Mouse (Mus musculus) testis, adult 2 months (tissue): ENCODE data around the gene Sec31b. TPM values are rescaled to one million over a fixed set of nuclear protein-coding genes. Genes with fewer than 3 reads are reported as not detected.

Source experiments
- H3K27ac ChIP-seq: fragments of 200-500 bp; 2 replicates; pipeline ENCODE4 v1.5.1; 2012; ENCODE audit warnings: low read depth, low read length; ENCODE audit not compliant: control insufficient read depth, insufficient read depth
- H3K27me3 ChIP-seq: fragments of 200-500 bp; 2 replicates; pipeline ENCODE4 v1.6.1; 2012; ENCODE audit warnings: mild to moderate bottlenecking, low read length, moderate library complexity; ENCODE audit not compliant: control insufficient read depth, insufficient read depth
- H3K36me3 ChIP-seq: fragments of 200-500 bp; 2 replicates; pipeline ENCODE4 v1.6.1; 2012; ENCODE audit warnings: mild to moderate bottlenecking, low read length; ENCODE audit not compliant: control insufficient read depth, insufficient read depth
- H3K4me1 ChIP-seq: fragments of 200-500 bp; 2 replicates; pipeline ENCODE4 v1.6.1; 2012; ENCODE audit warnings: low read length; ENCODE audit not compliant: control insufficient read depth, insufficient read depth
- H3K4me3 ChIP-seq: fragments of 200-500 bp; 2 replicates; pipeline ENCODE4 v1.5.1; 2012; ENCODE audit warnings: low read depth, mild to moderate bottlenecking, low read length, moderate library complexity, mixed read lengths; ENCODE audit not compliant: control insufficient read depth
- CTCF ChIP-seq: fragments of 200-500 bp; IDR thresholded peaks from 2 replicates; pipeline ENCODE4 v1.5.1; 2012; ENCODE audit warnings: low read depth, mild to moderate bottlenecking, inconsistent platforms, low read length, moderate library complexity; ENCODE audit not compliant: control insufficient read depth, insufficient read depth, insufficient replicate concordance
- POLR2A ChIP-seq: fragments of 200-500 bp; IDR thresholded peaks from 2 replicates; pipeline ENCODE4 v1.6.1; 2012; ENCODE audit warnings: low read depth, mild to moderate bottlenecking, inconsistent platforms, low read length, moderate library complexity; ENCODE audit not compliant: control insufficient read depth
- polyA plus RNA-seq: library from polyadenylated mRNA; depleted of rRNA; stranded (reverse); fragments of >200 nt; gene quantifications from 2 replicates; pipeline ENCODE4 v1.2.3, GENCODE M21; 2012; rRNA removed

Gene Sec31b
- polyA plus RNA-seq, 1 experiment = 3.2 TPM

GRCm38 (mm10) chr19:44498936-44499335, 46.7 kb downstream of the Sec31b start:
- Histone ChIP-seq H3K27ac (no peak overlapping the region), H3K4me3 (no peak overlapping the region), H3K36me3 (no peaks in the 10 kb centered on the region), H3K4me1 (no peaks in the 10 kb centered on the region), H3K27me3 (no peaks in the 10 kb centered on the region)
- no peak for TF ChIP-seq CTCF
- no peak for TF ChIP-seq POLR2A

DNA sequence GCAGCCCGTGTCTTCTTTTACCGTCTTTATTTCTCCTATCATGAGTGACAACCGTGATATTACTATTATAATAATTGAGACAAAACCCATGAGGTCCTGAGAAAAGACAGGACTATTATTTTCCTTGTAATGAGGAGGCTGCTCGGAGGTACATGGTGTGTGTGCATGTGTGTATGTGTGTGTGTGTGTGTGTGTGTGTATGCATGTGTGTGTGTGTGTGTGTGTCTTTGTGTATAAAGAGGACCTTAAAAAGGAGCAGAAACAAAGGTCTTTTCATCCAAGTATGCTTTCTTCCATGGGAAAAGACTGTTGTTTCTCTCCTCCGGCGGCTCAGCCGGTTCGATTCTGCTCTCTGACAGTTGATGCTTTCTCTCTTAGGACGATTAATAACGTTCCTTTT, 48.7 kb downstream of the Sec31b start:
- Histone ChIP-seq H3K4me1 (no peaks in the 10 kb centered on the region), H3K27me3 (no peaks in the 10 kb centered on the region), H3K4me3 (no peak overlapping the region), H3K36me3 (no peaks in the 10 kb centered on the region), H3K27ac (no peak overlapping the region)
- TF ChIP-seq POLR2A (no peak), CTCF (no peak)

GRCm38 (mm10) chr19:44496511-44496910, 49.2 kb downstream of the Sec31b start:
- H3K4me3 ChIP-seq = no peak overlapping the region
- no peaks in the 10 kb centered on the region for H3K36me3 ChIP-seq
- TF ChIP-seq CTCF (no peak), POLR2A (no peak)
- H3K4me1 ChIP-seq = no peaks in the 10 kb centered on the region
- no peaks in the 10 kb centered on the region for H3K27me3 ChIP-seq
- H3K27ac ChIP-seq = no peak overlapping the region

GRCm38 (mm10) chr19:44493128-44493527, 52.5 kb downstream of the Sec31b start, which contains the start of gene Wnt8b:
TSS of gene Wnt8b (plus strand) at chr19:44493472.
- H3K27ac ChIP-seq = no peak within 1 kb of the TSS
- no peaks in the 10 kb centered on the region for H3K27me3 ChIP-seq
- TF ChIP-seq CTCF = no peak
- no peak for TF ChIP-seq POLR2A
- H3K4me1 ChIP-seq = no peaks in the 10 kb centered on the region
- H3K36me3 ChIP-seq = no peaks in the 10 kb centered on the region
- no peak within 1 kb of the TSS for H3K4me3 ChIP-seq

- TF ChIP-seq CTCF (peak; percentile 93), POLR2A (no peak)
- no peaks in the 10 kb centered on the region for H3K36me3 ChIP-seq
- H3K27me3 ChIP-seq = no peaks in the 10 kb centered on the region
- H3K4me1 ChIP-seq = peaks cover 6% of the 10 kb centered on the region
- H3K4me3 ChIP-seq = no peak overlapping the region
- no peak overlapping the region for H3K27ac ChIP-seq
These were observed 58.4 kb downstream of the Sec31b start for GRCm38 (mm10) chr19:44487266-44487665.

DNA sequence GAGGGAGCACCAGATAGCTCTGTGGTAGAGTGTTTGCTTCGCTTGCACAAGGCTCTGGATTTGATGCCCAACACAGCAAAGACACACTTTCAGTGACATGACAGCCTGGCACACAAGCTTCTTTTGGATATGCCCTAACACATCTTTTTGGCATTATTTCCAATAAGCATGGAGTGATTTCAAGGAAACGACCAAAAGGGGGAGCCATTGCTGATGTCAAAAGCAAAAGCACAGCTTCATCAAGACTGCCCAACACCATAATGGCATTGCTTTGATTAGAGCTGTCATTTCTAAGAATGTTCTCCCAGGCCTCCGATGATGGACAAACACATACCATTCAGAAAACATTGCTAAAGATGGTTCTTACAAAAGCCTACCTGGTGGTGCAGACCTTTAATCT, 69.1 kb downstream of the Sec31b start:
- Histone ChIP-seq H3K27ac (no peak overlapping the region), H3K36me3 (no peaks in the 10 kb centered on the region), H3K4me1 (no peaks in the 10 kb centered on the region), H3K4me3 (no peak overlapping the region), H3K27me3 (no peaks in the 10 kb centered on the region)
- no peak for TF ChIP-seq CTCF
- no peak for TF ChIP-seq POLR2A

GRCm38 (mm10) chr19:44475268-44475667, 70.4 kb downstream of the Sec31b start:
- H3K36me3 ChIP-seq = no peaks in the 10 kb centered on the region
- TF ChIP-seq POLR2A (no peak), CTCF (no peak)
- no peaks in the 10 kb centered on the region for H3K27me3 ChIP-seq
- H3K4me3 ChIP-seq = no peak overlapping the region
- H3K4me1 ChIP-seq = no peaks in the 10 kb centered on the region
- no peak overlapping the region for H3K27ac ChIP-seq

- Histone ChIP-seq H3K4me1 (no peaks in the 10 kb centered on the region), H3K27ac (no peak overlapping the region), H3K4me3 (no peak overlapping the region), H3K36me3 (no peaks in the 10 kb centered on the region), H3K27me3 (no peaks in the 10 kb centered on the region)
- TF ChIP-seq POLR2A = no peak
- TF ChIP-seq CTCF = peak; percentile 100
These were observed 71.5 kb downstream of the Sec31b start for GRCm38 (mm10) chr19:44474158-44474557.

Other genes starting within 250 kb of the Sec31b start
- gene Scd4, start 212.8 kb downstream of the Sec31b start, polyA plus RNA-seq = 0.22 and 0.37 TPM in 2 replicates
- gene Scd1, start 138.0 kb downstream of the Sec31b start, polyA plus RNA-seq = 14.6 and 32.0 TPM in 2 replicates
- gene Wnt8b, start 52.4 kb downstream of the Sec31b start, polyA plus RNA-seq = 0.30 and 0.58 TPM in 2 replicates
- gene Gm20538, start 7.0 kb upstream of the Sec31b start, polyA plus RNA-seq = not detected in 2 replicates
- 614 and 616 TPM in 2 replicates for gene Ndufb8, start 9.6 kb upstream of the Sec31b start, polyA plus RNA-seq
- gene Hif1an, start 17.0 kb upstream of the Sec31b start, polyA plus RNA-seq = 17.0 and 19.2 TPM in 2 replicates
- gene Pax2, start 210.2 kb upstream of the Sec31b start, polyA plus RNA-seq = 2.7 and 5.4 TPM in 2 replicates